Mouse (Mus musculus): ENCODE measurements around the gene Lpcat4. TPM values are rescaled to one million over a fixed set of nuclear protein-coding genes. Genes with fewer than 3 reads are reported as not detected.

Gene Lpcat4
- polyA plus RNA-seq, 1 experiment from 2014 or later: 22.6 TPM

DNA sequence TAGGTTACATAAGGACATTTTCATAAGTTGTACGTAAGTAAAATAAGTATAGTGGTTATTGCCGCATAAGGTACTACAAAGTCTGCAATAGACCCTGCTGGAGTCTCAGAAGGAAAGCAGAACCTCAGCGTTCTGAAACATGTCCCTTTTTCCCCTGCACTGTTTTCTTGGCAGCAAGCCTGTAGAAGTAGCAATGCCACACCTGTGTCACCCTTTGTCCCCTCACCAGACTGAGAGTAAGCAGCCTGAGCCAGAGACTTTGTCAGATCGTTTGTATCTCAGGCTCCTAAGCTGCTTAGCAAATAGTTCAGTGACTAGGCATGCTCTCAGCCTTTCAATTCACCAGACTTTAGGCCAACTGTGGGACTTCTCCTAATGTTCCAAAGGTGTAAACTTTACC, 47.8 kb downstream of the Lpcat4 start:
- Histone ChIP-seq H3K27me3 (replicated peaks; ENCODE audit: control insufficient read depth, insufficient read depth, low read length) (no peaks in the 10 kb centered on the region), H3K4me3 (ENCODE audit: low read length) (no peak overlapping the region), H3K36me3 (ENCODE audit: control insufficient read depth, insufficient read depth, low read length) (no peaks in the 10 kb centered on the region), H3K9ac (ENCODE audit: low read depth, low read length) (no peak overlapping the region), H3K9me3 (ENCODE audit: control insufficient read depth, low read length) (no peaks in the 10 kb centered on the region), H3K27ac (ENCODE audit: low read length) (peak overlapping the region; percentile 62), H3K4me2 (ENCODE audit: low read depth, low read length) (no peak overlapping the region), H3K4me1 (ENCODE audit: control insufficient read depth, insufficient read depth, low read length) (peaks cover 3% of the 10 kb centered on the region; the same call in 1 of the 2 replicates)
- peak; percentile 73 for ATAC-seq
- WGBS: 59% methylated on average over 4 of the region's 4 CpGs

DNA sequence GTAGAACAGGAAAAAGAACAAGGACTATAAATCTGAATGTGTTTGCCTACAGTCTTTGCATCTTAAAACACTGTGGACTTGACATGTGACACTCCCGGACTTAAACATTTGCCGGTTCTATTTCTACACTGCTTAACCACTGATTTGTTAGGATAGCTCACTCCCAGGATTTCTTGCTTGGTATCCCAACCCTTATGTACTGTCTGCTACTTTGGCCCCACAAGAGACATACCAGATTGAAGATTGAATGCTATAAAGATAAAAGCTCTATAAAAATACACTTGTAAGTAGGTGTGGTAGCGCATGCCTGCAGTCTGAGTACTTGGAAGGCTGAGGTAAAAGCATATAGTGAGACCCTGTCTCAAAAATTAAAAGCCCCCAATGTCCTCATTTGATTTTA, 50.2 kb downstream of the Lpcat4 start:
- 53% methylated on average over 3 of the region's 3 CpGs for WGBS
- ATAC-seq: peak; percentile 80

DNA sequence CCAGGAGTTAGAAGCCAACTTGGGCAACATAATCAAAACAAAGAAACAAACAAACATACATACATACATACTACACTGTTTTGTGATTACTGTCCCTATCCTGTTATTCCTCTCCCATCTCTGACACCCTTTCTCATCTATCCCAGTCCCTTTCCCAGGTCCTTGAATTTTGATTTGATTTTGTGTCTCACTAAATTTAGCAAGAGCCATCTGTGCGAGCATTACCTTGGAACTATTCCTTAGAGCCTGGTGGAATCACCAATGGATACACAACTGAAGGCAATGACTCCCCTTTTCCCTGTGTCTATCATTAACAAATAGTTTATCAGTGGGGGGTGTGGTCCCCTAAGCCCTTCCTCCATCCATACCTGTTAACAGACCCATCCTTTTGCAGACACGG, 53.6 kb downstream of the Lpcat4 start:
- Histone ChIP-seq H3K9ac (ENCODE audit: low read depth, low read length) (no peak overlapping the region), H3K27me3 (replicated peaks; ENCODE audit: control insufficient read depth, insufficient read depth, low read length) (no peaks in the 10 kb centered on the region), H3K9me3 (ENCODE audit: control insufficient read depth, low read length) (no peaks in the 10 kb centered on the region), H3K36me3 (ENCODE audit: control insufficient read depth, insufficient read depth, low read length) (no peaks in the 10 kb centered on the region), H3K27ac (ENCODE audit: low read length) (no peak overlapping the region), H3K4me2 (ENCODE audit: low read depth, low read length) (no peak overlapping the region), H3K4me3 (ENCODE audit: low read length) (no peak overlapping the region), H3K4me1 (ENCODE audit: control insufficient read depth, insufficient read depth, low read length) (no peaks in the 10 kb centered on the region)
- WGBS: 89% methylated on average over 2 of the region's 2 CpGs
- ATAC-seq: no peak

More for the DNA sequence above, 50.2 kb downstream of the Lpcat4 start:
- Histone ChIP-seq H3K9me3 (ENCODE audit: control insufficient read depth, low read length) (no peaks in the 10 kb centered on the region), H3K4me3 (ENCODE audit: low read length) (no peak overlapping the region), H3K4me2 (ENCODE audit: low read depth, low read length) (no peak overlapping the region), H3K27ac (ENCODE audit: low read length) (peak overlapping the region; percentile 83), H3K36me3 (ENCODE audit: control insufficient read depth, insufficient read depth, low read length) (no peaks in the 10 kb centered on the region), H3K4me1 (ENCODE audit: control insufficient read depth, insufficient read depth, low read length) (no peaks in the 10 kb centered on the region), H3K27me3 (replicated peaks; ENCODE audit: control insufficient read depth, insufficient read depth, low read length) (no peaks in the 10 kb centered on the region), H3K9ac (ENCODE audit: low read depth, low read length) (no peak overlapping the region)

DNA sequence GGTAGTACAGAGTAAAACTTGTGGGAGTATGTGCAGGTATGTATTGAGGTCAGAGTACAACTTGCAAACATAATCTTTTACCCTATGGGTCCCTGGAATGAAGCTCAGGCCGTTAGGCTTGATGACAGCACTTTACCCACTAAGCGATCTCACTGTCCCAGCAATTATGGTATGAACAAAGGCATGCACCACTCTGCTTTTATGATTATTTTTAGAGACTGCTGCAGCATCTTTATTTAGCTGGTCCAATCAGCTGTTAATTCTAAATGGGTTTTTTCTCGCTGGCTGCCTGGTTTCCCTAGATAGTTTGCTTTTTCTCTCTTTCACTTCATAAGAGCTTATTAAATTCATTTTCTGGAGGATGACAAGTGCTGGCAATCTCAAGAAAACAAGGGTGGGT, 56.9 kb downstream of the Lpcat4 start:
- Histone ChIP-seq H3K4me1 (ENCODE audit: control insufficient read depth, insufficient read depth, low read length) (peaks cover 3% of the 10 kb centered on the region; the same call in 1 of the 2 replicates), H3K9ac (ENCODE audit: low read depth, low read length) (no peak overlapping the region), H3K9me3 (ENCODE audit: control insufficient read depth, low read length) (no peaks in the 10 kb centered on the region), H3K27ac (ENCODE audit: low read length) (no peak overlapping the region), H3K4me3 (ENCODE audit: low read length) (no peak overlapping the region), H3K4me2 (ENCODE audit: low read depth, low read length) (no peak overlapping the region), H3K36me3 (ENCODE audit: control insufficient read depth, insufficient read depth, low read length) (no peaks in the 10 kb centered on the region), H3K27me3 (replicated peaks; ENCODE audit: control insufficient read depth, insufficient read depth, low read length) (no peaks in the 10 kb centered on the region)
- 64% methylated on average over 3 of the region's 3 CpGs for WGBS
- ATAC-seq: peak; percentile 25; the same call in 1 of the 2 replicates

Other genes starting within 250 kb of the Lpcat4 start
- gene Olfr1309, start 249.2 kb upstream of the Lpcat4 start, polyA plus RNA-seq (2015; fragmentation: Nextera tagmentation; extraction: Ambion mirVana): not detected in 2 replicates
- not detected in 2 replicates for gene Olfr1310, start 226.8 kb upstream of the Lpcat4 start, polyA plus RNA-seq (2015; fragmentation: Nextera tagmentation; extraction: Ambion mirVana)
- not detected in 2 replicates for gene Olfr1311, start 215.1 kb upstream of the Lpcat4 start, polyA plus RNA-seq (2015; fragmentation: Nextera tagmentation; extraction: Ambion mirVana)
- not detected in 2 replicates for gene Olfr1312, start 189.2 kb upstream of the Lpcat4 start, polyA plus RNA-seq (2015; fragmentation: Nextera tagmentation; extraction: Ambion mirVana)
- gene Olfr1313, start 161.6 kb upstream of the Lpcat4 start, polyA plus RNA-seq (2015; fragmentation: Nextera tagmentation; extraction: Ambion mirVana): not detected in 2 replicates
- not detected in 2 replicates for gene Olfr1314, start 142.7 kb upstream of the Lpcat4 start, polyA plus RNA-seq (2015; fragmentation: Nextera tagmentation; extraction: Ambion mirVana)
- gene Olfr1315-ps1, start 124.0 kb upstream of the Lpcat4 start, polyA plus RNA-seq (2015; fragmentation: Nextera tagmentation; extraction: Ambion mirVana): not detected in 2 replicates
- not detected in 2 replicates for gene Olfr1316, start 104.5 kb upstream of the Lpcat4 start, polyA plus RNA-seq (2015; fragmentation: Nextera tagmentation; extraction: Ambion mirVana)
- not detected in 2 replicates for gene Olfr1317, start 99.1 kb upstream of the Lpcat4 start, polyA plus RNA-seq (2015; fragmentation: Nextera tagmentation; extraction: Ambion mirVana)
- not detected in 2 replicates for gene Olfr1318, start 85.3 kb upstream of the Lpcat4 start, polyA plus RNA-seq (2015; fragmentation: Nextera tagmentation; extraction: Ambion mirVana)
- 0.04 TPM in 1 of 2 replicates, not detected in the other for gene Nutm1, start 19.8 kb downstream of the Lpcat4 start, polyA plus RNA-seq (2015; fragmentation: Nextera tagmentation; extraction: Ambion mirVana)
- 214 and 238 TPM in 2 replicates for gene Nop10, start 22.5 kb downstream of the Lpcat4 start, polyA plus RNA-seq (2015; fragmentation: Nextera tagmentation; extraction: Ambion mirVana)
- 11.9 and 14.9 TPM in 2 replicates for gene Slc12a6, start 26.4 kb downstream of the Lpcat4 start, polyA plus RNA-seq (2015; fragmentation: Nextera tagmentation; extraction: Ambion mirVana)
- gene Gm21985, start 26.8 kb downstream of the Lpcat4 start, polyA plus RNA-seq (2015; fragmentation: Nextera tagmentation; extraction: Ambion mirVana): not detected in 2 replicates
- 113 and 118 TPM in 2 replicates for gene Emc4, start 128.6 kb downstream of the Lpcat4 start, polyA plus RNA-seq (2015; fragmentation: Nextera tagmentation; extraction: Ambion mirVana)
- 31.9 and 33.9 TPM in 2 replicates for gene Katnbl1, start 139.7 kb downstream of the Lpcat4 start, polyA plus RNA-seq (2015; fragmentation: Nextera tagmentation; extraction: Ambion mirVana)
- gene Emc7, start 215.5 kb downstream of the Lpcat4 start, polyA plus RNA-seq (2015; fragmentation: Nextera tagmentation; extraction: Ambion mirVana): 19.2 and 20.1 TPM in 2 replicates
- not detected in 2 replicates for gene Chrm5, start 241.3 kb downstream of the Lpcat4 start, polyA plus RNA-seq (2015; fragmentation: Nextera tagmentation; extraction: Ambion mirVana)